Mouse (Mus musculus) heart, adult 9 months (tissue): ENCODE results near the gene Shc4.

ENCODE experiments used
- DNase-seq, 2 experiments: peaks; one replicate each; pipeline ENCODE4 v3.0.0; 2022; ENCODE audit warnings: low spot score in 2 of 2

The Shc4 gene

GRCm38 (mm10) chr2:125724086-125724430, at the start of gene Shc4:
Shc4 (minus strand) TSS chr2:125724148.
- peak in 1 of 2 experiments; percentile 5 for DNase-seq

GRCm38 (mm10) chr2:125765029-125765428, 41.1 kb upstream of the Shc4 start:
- no peak for DNase-seq

GRCm38 (mm10) chr2:125764531-125764930, 40.6 kb upstream of the Shc4 start:
- no peak for DNase-seq

- DNase-seq = no peak
Measured at GRCm38 (mm10) chr2:125749330-125749729, 25.4 kb upstream of the Shc4 start.

- no peak for DNase-seq
Measured at GRCm38 (mm10) chr2:125739338-125739737, 15.4 kb upstream of the Shc4 start.

- no peak for DNase-seq
Measured at GRCm38 (mm10) chr2:125738718-125739117, 14.8 kb upstream of the Shc4 start.

GRCm38 (mm10) chr2:125736025-125736343, 12.0 kb upstream of the Shc4 start:
- DNase-seq = no peak

GRCm38 (mm10) chr2:125735333-125736024, 11.5 kb upstream of the Shc4 start:
- DNase-seq = no peak

- no peak for DNase-seq
Measured at GRCm38 (mm10) chr2:125734741-125735140, 10.8 kb upstream of the Shc4 start.

GRCm38 (mm10) chr2:125731763-125732560, 8.0 kb upstream of the Shc4 start:
- peak; percentile 84 to 91 for DNase-seq

GRCm38 (mm10) chr2:125724546-125725114, 682 bp upstream of the Shc4 start:
- DNase-seq = no peak

GRCm38 (mm10) chr2:125723408-125724085, 401 bp downstream of the Shc4 start:
- peak; percentile 33 to 37 for DNase-seq

GRCm38 (mm10) chr2:125723086-125723407, 901 bp downstream of the Shc4 start:
- no peak for DNase-seq

- DNase-seq = no peak
Measured at GRCm38 (mm10) chr2:125716599-125716998, 7.3 kb downstream of the Shc4 start.

- no peak for DNase-seq
Measured at GRCm38 (mm10) chr2:125706510-125706921, 17.4 kb downstream of the Shc4 start.

- no peak for DNase-seq
Measured at GRCm38 (mm10) chr2:125704907-125705631, 18.9 kb downstream of the Shc4 start.

- no peak for DNase-seq
Measured at GRCm38 (mm10) chr2:125702851-125703250, 21.1 kb downstream of the Shc4 start.

GRCm38 (mm10) chr2:125701606-125702005, 22.3 kb downstream of the Shc4 start:
- no peak for DNase-seq

- peak; percentile 47 to 50 for DNase-seq
Measured at GRCm38 (mm10) chr2:125696219-125696618, 27.7 kb downstream of the Shc4 start.

GRCm38 (mm10) chr2:125694798-125695197, 29.1 kb downstream of the Shc4 start:
- DNase-seq = no peak

GRCm38 (mm10) chr2:125692010-125692409, 31.9 kb downstream of the Shc4 start:
- DNase-seq = no peak
